Mouse (Mus musculus) embryonic facial prominence, embryonic 14.5 days (tissue): ENCODE data around the gene Tmem203. TPM values are rescaled to one million over a fixed set of nuclear protein-coding genes. Genes with fewer than 3 reads are reported as not detected.
A peak's percentile ranks its signal among the peaks of the same experiment; 100 is the strongest.

Source experiments
- ATAC-seq: fragments of 200-750 bp; cut with Nextera tagmentation; 2 replicates; pipeline ENCODE4 v1.8.0; 2017; ENCODE audit warnings: low read depth, moderate number of reproducible peaks, moderate TSS enrichment
- DNase-seq: peaks from one replicate; pipeline ENCODE4 v3.0.0-alpha.2; 2015; ENCODE audit warnings: low spot score
- H3K27ac ChIP-seq: fragments of 300-500 bp; sonication (generic); replicated peaks from 2 replicates; pipeline ENCODE4 v1.5.1; 2014; ENCODE audit warnings: low read depth, mild to moderate bottlenecking, low read length, moderate library complexity
- H3K27me3 ChIP-seq: fragments of 300-500 bp; sonication (generic); replicated peaks from 2 replicates; pipeline ENCODE4 v1.6.1; 2014; ENCODE audit warnings: low read length; ENCODE audit not compliant: control insufficient read depth, insufficient read depth
- H3K36me3 ChIP-seq: fragments of 300-500 bp; sonication (generic); 2 replicates; pipeline ENCODE4 v1.6.1; 2014; ENCODE audit warnings: low read length, mixed read lengths; ENCODE audit not compliant: control insufficient read depth, insufficient read depth
- H3K4me1 ChIP-seq: fragments of 300-500 bp; sonication (generic); 2 replicates; pipeline ENCODE4 v1.6.1; 2014; ENCODE audit warnings: antibody characterized with exemption, low read length; ENCODE audit not compliant: control insufficient read depth, insufficient read depth
- H3K4me2 ChIP-seq: fragments of 300-500 bp; sonication (generic); 2 replicates; pipeline ENCODE4 v1.6.1; 2014; ENCODE audit warnings: low read depth, mild to moderate bottlenecking, low read length, moderate library complexity, mixed read lengths
- H3K4me3 ChIP-seq: fragments of 300-500 bp; sonication (generic); 2 replicates; pipeline ENCODE4 v1.5.1; 2014; ENCODE audit warnings: low read depth, mild to moderate bottlenecking, low read length
- H3K9ac ChIP-seq: fragments of 300-500 bp; sonication (generic); 2 replicates; pipeline ENCODE4 v1.6.1; 2014; ENCODE audit warnings: low read depth, mild to moderate bottlenecking, low read length, moderate library complexity, mixed read lengths
- H3K9me3 ChIP-seq: fragments of 300-500 bp; sonication (generic); 2 replicates; pipeline ENCODE4 v1.6.1; 2016; ENCODE audit warnings: low read length; ENCODE audit not compliant: control insufficient read depth
- WGBS: fragments of 180-500 bp; shearing (Covaris S2); extraction: QIAGEN DNeasy Blood & Tissue Kit; methylation state at CpG from one replicate; pipeline ENCODE4 v1.1.7; 2014; 5-methylcytosine and 5-hydroxymethylcytosine counted together
- polyA plus RNA-seq: library from polyadenylated mRNA; unstranded; fragments of >200 nt; fragmentation: Nextera tagmentation; extraction: Ambion mirVana; gene quantifications from 2 replicates; pipeline ENCODE4 v1.2.1, GENCODE M21; 2014

Tmem203 gene
- polyA plus RNA-seq, 1 experiment from 2014 or later = 16.1 TPM

DNA sequence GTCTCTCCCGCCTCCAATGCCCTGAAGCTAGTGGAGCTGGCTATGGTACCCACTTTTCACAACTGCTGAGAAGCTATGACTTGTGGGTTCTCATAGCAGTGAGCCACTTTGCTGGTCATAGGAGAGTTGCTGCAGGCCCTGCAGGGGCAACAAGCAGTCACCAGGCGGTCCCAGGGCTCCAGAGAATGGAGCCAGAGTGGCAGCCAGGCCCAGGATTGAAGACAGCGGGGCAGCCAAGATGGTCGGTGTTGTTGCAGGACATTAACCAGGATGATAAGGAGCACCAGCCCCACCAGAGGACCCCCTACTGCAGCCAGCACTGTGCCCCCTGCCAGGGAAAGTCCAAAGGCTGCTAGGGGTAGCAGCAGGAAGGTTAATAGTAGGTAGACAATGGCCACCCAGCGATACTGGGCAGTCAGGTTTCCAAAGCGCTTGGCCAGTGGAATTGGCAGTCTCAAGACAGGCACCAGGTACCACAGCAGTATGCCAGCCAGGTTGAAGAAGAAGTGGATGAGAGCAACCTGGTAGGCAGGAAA, 26.2 kb upstream of the Tmem203 start:
- peak overlapping the region; percentile 39; the same call in 1 of the 2 replicates for H3K4me2 ChIP-seq
- peak overlapping the region; percentile 49; the same call in 1 of the 2 replicates for H3K9ac ChIP-seq

DNA sequence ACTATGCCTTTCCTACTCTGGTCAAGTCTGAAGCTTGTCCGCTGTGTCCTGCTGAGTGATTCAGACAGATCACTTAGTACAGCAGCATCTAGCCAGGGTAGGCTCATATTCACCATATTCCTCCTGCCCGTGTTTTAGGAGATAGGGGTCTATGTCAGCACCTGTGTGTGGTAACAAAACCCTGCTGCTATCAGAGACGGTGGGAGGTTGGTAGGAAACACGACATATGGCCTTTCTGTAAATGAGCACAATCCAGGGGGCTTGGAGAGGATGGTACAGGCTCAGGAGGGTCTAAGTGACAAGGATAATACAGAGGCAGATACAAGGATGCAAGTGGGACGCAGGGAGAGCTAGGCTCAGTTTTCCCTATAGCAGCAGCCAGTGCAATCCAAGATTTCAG, 25.7 kb upstream of the Tmem203 start:
- Histone ChIP-seq H3K4me1 (peaks cover 10% of the 10 kb centered on the region), H3K36me3 (no peaks in the 10 kb centered on the region), H3K4me2 (no peak overlapping the region), H3K27me3 (no peaks in the 10 kb centered on the region), H3K9me3 (no peaks in the 10 kb centered on the region), H3K27ac (no peak overlapping the region), H3K9ac (no peak overlapping the region), H3K4me3 (no peak overlapping the region)
- no peak for DNase-seq
- ATAC-seq = no peak
- 75% methylated on average over 5 of the region's 5 CpGs for WGBS

More for the DNA sequence above, 26.2 kb upstream of the Tmem203 start:
- no peaks in the 10 kb centered on the region for H3K27me3 ChIP-seq
- no peaks in the 10 kb centered on the region for H3K9me3 ChIP-seq
- H3K4me3 ChIP-seq = no peak overlapping the region
- H3K36me3 ChIP-seq = no peaks in the 10 kb centered on the region
- H3K27ac ChIP-seq = no peak overlapping the region
- ATAC-seq (no peak), DNase-seq (no peak)
- peaks cover 10% of the 10 kb centered on the region for H3K4me1 ChIP-seq
- WGBS = 60% methylated on average over 6 of the region's 6 CpGs

DNA sequence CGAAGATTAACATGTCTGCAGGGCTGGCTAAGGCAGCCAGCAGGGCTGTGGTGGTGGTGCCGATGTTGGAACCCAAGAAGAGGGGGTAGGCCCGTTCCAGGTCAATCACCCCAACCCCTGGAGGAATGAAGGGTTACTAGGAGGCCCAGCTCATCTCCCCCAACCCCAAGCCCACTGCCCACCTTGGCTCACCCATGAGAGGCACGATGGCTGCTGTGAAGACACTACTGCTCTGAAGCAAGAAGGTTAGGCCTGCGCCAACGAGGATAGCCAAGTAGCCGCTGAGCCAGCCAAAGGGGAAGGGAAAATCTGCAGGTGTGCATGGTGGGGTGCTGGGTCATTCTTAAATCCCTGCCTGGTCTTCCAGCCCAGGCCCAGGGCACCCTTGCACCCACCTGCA, 24.7 kb upstream of the Tmem203 start:
- ATAC-seq = no peak
- 86% methylated on average over 7 of the region's 7 CpGs for WGBS
- DNase-seq = no peak
- no peaks in the 10 kb centered on the region for H3K27me3 ChIP-seq
- peaks cover 7% of the 10 kb centered on the region for H3K4me1 ChIP-seq
- no peaks in the 10 kb centered on the region for H3K36me3 ChIP-seq
- no peak overlapping the region for H3K27ac ChIP-seq
- H3K4me2 ChIP-seq = no peak overlapping the region
- no peaks in the 10 kb centered on the region for H3K9me3 ChIP-seq
- no peak overlapping the region for H3K4me3 ChIP-seq
- no peak overlapping the region for H3K9ac ChIP-seq

DNA sequence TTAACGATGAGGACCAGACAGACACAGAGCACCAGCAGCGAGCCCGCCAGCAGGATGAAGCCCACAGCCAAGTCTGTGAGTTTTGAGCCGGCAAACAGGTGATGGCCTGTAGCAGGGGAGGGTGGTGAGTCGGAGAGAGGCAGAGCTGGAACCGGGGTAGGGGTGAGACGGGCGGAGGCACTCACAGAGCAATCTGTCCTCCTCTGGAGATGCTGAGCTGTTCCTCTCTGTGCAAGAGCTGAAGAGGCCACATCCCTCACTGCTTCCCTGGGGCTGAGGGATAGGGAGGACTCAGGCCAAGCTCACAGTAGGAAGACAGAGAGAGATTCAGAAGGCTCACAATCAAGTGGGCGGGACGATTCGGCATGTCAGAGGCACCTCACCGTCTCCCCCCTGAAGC, 24.2 kb upstream of the Tmem203 start:
- no peak overlapping the region for H3K27ac ChIP-seq
- ATAC-seq (no peak), DNase-seq (no peak)
- H3K9me3 ChIP-seq = no peaks in the 10 kb centered on the region
- no peaks in the 10 kb centered on the region for H3K27me3 ChIP-seq
- WGBS = 57% methylated on average over 12 of the region's 12 CpGs
- peaks cover 6% of the 10 kb centered on the region for H3K4me1 ChIP-seq
- H3K4me3 ChIP-seq = no peak overlapping the region
- no peak overlapping the region for H3K9ac ChIP-seq
- no peak overlapping the region for H3K4me2 ChIP-seq
- H3K36me3 ChIP-seq = no peaks in the 10 kb centered on the region

DNA sequence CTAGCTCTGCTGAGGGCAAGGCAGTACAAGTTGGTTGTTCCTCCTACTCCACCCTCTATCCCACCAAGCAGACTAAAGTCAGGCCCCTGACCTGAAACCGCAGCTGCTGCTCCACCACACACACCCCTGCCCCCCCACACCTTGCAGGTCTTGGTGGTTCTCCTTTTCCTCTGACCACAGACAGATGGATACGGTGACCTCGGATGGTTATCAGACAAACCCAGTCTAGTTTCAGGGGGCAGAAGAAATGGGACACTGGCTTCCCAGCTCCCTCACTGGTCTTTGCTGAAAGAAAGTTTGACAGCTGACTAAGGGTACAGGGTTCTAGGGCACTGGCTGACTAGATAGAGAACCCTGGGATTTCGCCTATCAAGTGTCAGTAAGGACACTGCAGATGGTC, 21.8 kb upstream of the Tmem203 start:
- Histone ChIP-seq H3K9me3 (no peaks in the 10 kb centered on the region), H3K27me3 (no peaks in the 10 kb centered on the region), H3K4me1 (peaks cover 3% of the 10 kb centered on the region; the same call in 1 of the 2 replicates), H3K36me3 (no peaks in the 10 kb centered on the region), H3K4me2 (no peak overlapping the region), H3K9ac (no peak overlapping the region), H3K4me3 (no peak overlapping the region), H3K27ac (no peak overlapping the region)
- DNase-seq (no peak), ATAC-seq (no peak)
- 74% methylated on average over 4 of the region's 4 CpGs for WGBS

DNA sequence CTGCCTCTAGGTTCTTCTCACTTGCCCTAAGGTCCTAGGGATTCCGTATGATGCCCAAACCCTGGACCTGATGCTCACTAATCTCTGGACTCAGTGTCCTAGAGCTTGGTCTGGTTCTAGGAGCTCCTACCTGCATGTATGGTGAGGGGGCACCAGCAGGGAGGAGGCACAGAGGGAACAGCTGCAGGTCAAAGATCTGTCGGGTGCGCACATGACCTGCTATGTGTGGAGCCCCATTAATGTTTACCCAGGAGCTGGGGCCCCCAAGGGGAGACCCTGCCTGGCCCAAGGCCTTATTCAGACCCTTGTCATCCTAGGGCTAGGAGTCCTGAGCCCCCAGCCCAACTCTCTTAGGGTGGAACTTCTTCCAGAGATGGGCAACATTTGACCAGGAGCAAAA, 21.2 kb upstream of the Tmem203 start, which contains the start of gene Slc34a3:
Gene Slc34a3, minus strand, starts transcription at position 315 of the 400 bp plus-strand sequence.
- H3K4me3 ChIP-seq = no peak within 1 kb of the TSS
- no peaks in the 10 kb centered on the region for H3K4me1 ChIP-seq
- 87% methylated on average over 3 of the region's 3 CpGs for WGBS
- H3K9ac ChIP-seq = no peak within 1 kb of the TSS
- no peak for DNase-seq
- H3K36me3 ChIP-seq = no peaks in the 10 kb centered on the region
- H3K27me3 ChIP-seq = no peaks in the 10 kb centered on the region
- H3K9me3 ChIP-seq = no peaks in the 10 kb centered on the region
- H3K27ac ChIP-seq = no peak within 1 kb of the TSS
- no peak for ATAC-seq
- no peak within 1 kb of the TSS for H3K4me2 ChIP-seq

DNA sequence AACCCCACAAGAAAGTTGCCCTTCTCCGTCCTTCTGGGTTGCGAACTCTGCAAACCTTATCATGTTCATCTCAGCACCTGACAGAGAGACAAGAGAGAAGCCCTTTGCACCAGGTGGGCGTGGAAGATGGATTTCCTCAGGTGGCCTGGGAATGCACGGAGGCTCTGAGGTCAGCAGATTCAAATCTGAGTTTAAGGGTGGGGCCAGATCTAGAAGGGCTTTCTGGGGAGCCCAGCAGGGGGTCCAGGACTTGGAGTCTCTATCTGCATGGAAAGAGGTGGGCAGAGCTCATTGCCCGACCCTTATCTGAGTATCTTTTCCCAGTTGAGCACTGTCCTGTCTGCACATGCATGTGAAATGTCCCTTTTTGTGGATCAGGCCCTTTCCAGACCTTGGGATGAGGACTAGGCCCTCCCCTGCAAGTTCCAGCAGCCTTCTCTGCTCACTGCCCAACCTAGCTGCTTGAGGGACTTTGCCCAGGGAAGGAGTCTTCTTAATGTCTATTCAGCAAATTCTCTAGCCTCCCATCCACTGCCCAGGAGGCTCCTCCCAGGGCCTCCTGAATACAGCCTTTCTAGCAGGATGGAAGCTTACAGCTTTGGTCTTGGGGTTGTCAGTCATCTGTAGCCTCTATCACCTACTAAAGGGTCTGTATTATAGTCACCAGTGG, 20.6 kb upstream of the Tmem203 start:
- no peak overlapping the region for H3K9ac ChIP-seq
- H3K4me2 ChIP-seq = no peak overlapping the region
- no peaks in the 10 kb centered on the region for H3K4me1 ChIP-seq
- no peak overlapping the region for H3K27ac ChIP-seq
- no peaks in the 10 kb centered on the region for H3K27me3 ChIP-seq
- no peak for ATAC-seq
- 67% methylated on average over 5 of the region's 5 CpGs for WGBS
- H3K9me3 ChIP-seq = no peaks in the 10 kb centered on the region
- no peaks in the 10 kb centered on the region for H3K36me3 ChIP-seq
- no peak overlapping the region for H3K4me3 ChIP-seq
- DNase-seq = no peak

DNA sequence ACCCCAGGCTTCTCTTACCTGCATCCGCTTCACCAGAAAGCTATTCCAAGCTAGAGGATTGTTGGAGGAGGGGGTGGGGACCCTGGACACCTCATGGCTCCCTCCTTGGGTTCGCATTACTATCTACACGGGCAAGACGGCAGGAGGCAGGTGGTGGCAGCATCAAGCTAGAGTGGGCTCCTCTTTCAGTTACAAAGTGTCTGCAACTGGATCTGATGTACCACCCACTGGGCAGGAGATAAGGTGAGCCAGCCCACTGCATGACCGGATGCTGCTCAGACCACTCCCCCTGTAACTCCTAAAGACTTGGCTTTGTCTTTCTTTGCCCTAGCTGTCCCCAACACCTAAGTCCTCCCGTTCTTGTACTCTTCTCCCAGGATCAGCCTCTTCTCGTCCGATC, 18.6 kb upstream of the Tmem203 start, which contains the start of gene Rnf224:
Gene Rnf224, minus strand, starts transcription at position 174 of the 400 bp plus-strand sequence.
- DNase-seq = no peak
- no peaks in the 10 kb centered on the region for H3K9me3 ChIP-seq
- H3K36me3 ChIP-seq = no peaks in the 10 kb centered on the region
- no peak within 1 kb of the TSS for H3K4me2 ChIP-seq
- WGBS = 31% methylated on average over 8 of the region's 8 CpGs
- H3K4me1 ChIP-seq = peaks cover 12% of the 10 kb centered on the region
- H3K9ac ChIP-seq = no peak within 1 kb of the TSS
- peaks cover 5% of the 10 kb centered on the region; the same call in 1 of the 2 replicates for H3K27me3 ChIP-seq
- ATAC-seq = no peak
- no peak within 1 kb of the TSS for H3K4me3 ChIP-seq
- H3K27ac ChIP-seq = no peak within 1 kb of the TSS

DNA sequence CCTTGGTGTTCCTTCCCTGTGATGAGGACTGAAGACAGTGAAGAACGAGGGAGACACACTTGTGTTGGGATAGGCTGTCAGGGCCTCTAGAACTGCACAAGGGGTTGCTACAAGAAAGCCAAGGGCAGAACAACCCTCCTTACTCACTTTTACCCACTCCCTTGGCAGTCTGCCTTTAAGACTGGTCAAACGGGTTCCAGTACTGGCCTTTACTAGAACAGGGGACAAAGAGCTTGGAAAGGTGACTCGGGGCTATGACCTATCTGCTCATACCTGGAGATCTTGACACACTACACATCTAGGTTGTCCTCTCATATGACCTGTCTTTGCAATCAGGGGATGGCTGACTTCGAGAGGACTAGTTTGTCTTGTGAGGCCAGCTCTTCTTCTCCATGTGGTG, 17.7 kb upstream of the Tmem203 start:
- no peak overlapping the region for H3K27ac ChIP-seq
- 71% methylated on average over 4 of the region's 4 CpGs for whole genome bisulfite sequencing
- H3K4me2 ChIP-seq = no peak overlapping the region

More for the DNA sequence above, 17.7 kb upstream of the Tmem203 start:
- Histone ChIP-seq H3K4me3 (no peak overlapping the region), H3K36me3 (no peaks in the 10 kb centered on the region), H3K27me3 (peaks cover 10% of the 10 kb centered on the region), H3K9me3 (no peaks in the 10 kb centered on the region), H3K4me1 (peaks cover 15% of the 10 kb centered on the region), H3K9ac (no peak overlapping the region)
- ATAC-seq (no peak), DNase-seq (no peak)
